Mouse (Mus musculus) lung, adult 2 months (tissue): ENCODE data around the gene Aldh1l2.

Source experiments
- CTCF ChIP-seq: fragments of 200-500 bp; IDR thresholded peaks from 2 replicates; pipeline ENCODE4 v1.5.1; 2011; ENCODE audit warnings: mild to moderate bottlenecking, low read length, control low read depth; ENCODE audit not compliant: insufficient read depth
- POLR2A ChIP-seq: fragments of 200-500 bp; IDR thresholded peaks from 2 replicates; pipeline ENCODE4 v1.6.1; 2011; ENCODE audit warnings: low read depth, mild to moderate bottlenecking, control low read depth, low read length, borderline replicate concordance; ENCODE audit errors: extremely low read depth

- TF ChIP-seq POLR2A (no peak), CTCF (no peak)
These were observed at the start of gene Aldh1l2 for GRCm38 (mm10) chr10:83533910-83534283.
